Mouse (Mus musculus): ENCODE results near the gene Strada.
A peak's percentile ranks its signal among the peaks of the same experiment; 100 is the strongest.
"Not testable (repeated sequence)": the region's sequence is repeated elsewhere in the genome, so short reads cannot be mapped to it uniquely, and the experiment has no call there.

Strada gene

GRCm38 (mm10) chr11:106202123-106202465 lies at the start of gene Strada:
Gene Strada, minus strand, starts transcription at chr11:106202168.
- DNase-seq, result no peak

GRCm38 (mm10) chr11:106249326-106249725 lies 47.4 kb upstream of the Strada start:
- no peak for DNase-seq

GRCm38 (mm10) chr11:106246834-106247233 lies 44.9 kb upstream of the Strada start:
- DNase-seq, result no peak

GRCm38 (mm10) chr11:106233978-106234377 lies 32.0 kb upstream of the Strada start:
- not testable (repeated sequence) for DNase-seq

- DNase-seq, result no peak
These were observed 18.6 kb upstream of the Strada start for GRCm38 (mm10) chr11:106220603-106221002.

- peak; percentile 95 for DNase-seq
These were observed 14.9 kb upstream of the Strada start, which contains the start of gene Ddx42 for GRCm38 (mm10) chr11:106216730-106217490. Gene Ddx42, plus strand, starts transcription at chr11:106216926.

GRCm38 (mm10) chr11:106215927-106216729 lies 14.2 kb upstream of the Strada start, which contains the start of gene Ccdc47:
Gene Ccdc47, minus strand, starts transcription at chr11:106216344.
- peak; percentile 99 for DNase-seq

GRCm38 (mm10) chr11:106215450-106215859 lies 13.5 kb upstream of the Strada start:
- DNase-seq, result no peak

GRCm38 (mm10) chr11:106214856-106215255 lies 12.9 kb upstream of the Strada start:
- DNase-seq, result no peak

- no peak for DNase-seq
These were observed 10.8 kb upstream of the Strada start for GRCm38 (mm10) chr11:106212771-106213170.

- DNase-seq, result no peak
These were observed 438 bp downstream of the Strada start for GRCm38 (mm10) chr11:106201337-106202122.

- no peak for DNase-seq
These were observed 1.2 kb downstream of the Strada start for GRCm38 (mm10) chr11:106200756-106201155.

GRCm38 (mm10) chr11:106199997-106200396 lies 2.0 kb downstream of the Strada start:
- not testable (repeated sequence) for DNase-seq

- no peak for DNase-seq
These were observed 3.7 kb downstream of the Strada start for GRCm38 (mm10) chr11:106198277-106198676.

GRCm38 (mm10) chr11:106195341-106195740 lies 6.6 kb downstream of the Strada start:
- DNase-seq, result no peak

- DNase-seq, result no peak
These were observed 7.1 kb downstream of the Strada start for GRCm38 (mm10) chr11:106194891-106195290.

GRCm38 (mm10) chr11:106194155-106194541 lies 7.8 kb downstream of the Strada start:
- no peak for DNase-seq

GRCm38 (mm10) chr11:106193371-106194154 lies 8.4 kb downstream of the Strada start:
- DNase-seq, result peak; percentile 97

- DNase-seq, result no peak
These were observed 9.2 kb downstream of the Strada start for GRCm38 (mm10) chr11:106192657-106193370.

- no peak for DNase-seq
These were observed 9.7 kb downstream of the Strada start for GRCm38 (mm10) chr11:106192241-106192640.

- DNase-seq, result no peak
These were observed 10.3 kb downstream of the Strada start for GRCm38 (mm10) chr11:106191716-106192115.

GRCm38 (mm10) chr11:106187326-106187725 lies 14.6 kb downstream of the Strada start:
- DNase-seq, result no peak

Measured in right cerebral cortex, adult 18-20 months (tissue).